ENCODE assay signal across 8 mouse cellular contexts in genomic region chr9:36796224-36796623, GRCm38 (mm10). TPM values are rescaled to one million over a fixed set of nuclear protein-coding genes. Genes with fewer than 3 reads are reported as not detected.
DNase-seq lines count a peak whose midpoint lies in the region; ATAC-seq and TF ChIP-seq lines count a peak whose summit lies in the region.

No protein-coding gene starts in this region.

- TF ChIP-seq POLR2A in thymus, adult 2 months (IDR thresholded peaks at IDR 0.05; ENCODE audit: control insufficient read depth, extremely low read depth, insufficient read depth, low read length, poor library complexity) = no peak

- TF ChIP-seq CTCF in forebrain, postnatal 0 days (IDR thresholded peaks at IDR 0.05; ENCODE audit: low read depth) = no peak
- no peak for TF ChIP-seq CTCF in thymus, adult 2 months (IDR thresholded peaks at IDR 0.05; ENCODE audit: borderline replicate concordance, control insufficient read depth, extremely low read depth, insufficient read depth, low read length, poor library complexity)

- no peak for DNase-seq in heart, adult 18-20 months
- DNase-seq in NIH3T3 (ENCODE audit: low read depth) = peak; percentile 5
- DNase-seq in forebrain, postnatal 0 days = no peak
- DNase-seq in midbrain, embryonic 10.5 days (ENCODE audit: low spot score) = no peak
- DNase-seq in thymus, adult 2 months = no peak
- DNase-seq in ovary, adult 18-20 months (ENCODE audit: low spot score) = no peak
- DNase-seq in layer of hippocampus, adult 9-11 months = no peak

- no peak overlapping the region for H3K27ac ChIP-seq in heart, embryonic 16.5 days (ENCODE audit: low read length)
- no peak overlapping the region for H3K27ac ChIP-seq in forebrain, postnatal 0 days (ENCODE audit: low read depth, low read length)
- no peak overlapping the region for H3K27ac ChIP-seq in midbrain, embryonic 10.5 days (replicated peaks)
- H3K27ac ChIP-seq in thymus, adult 2 months (ENCODE audit: control insufficient read depth, insufficient read depth, low read length) = no peak overlapping the region

- peaks cover 8% of the 10 kb centered on the region; the same call in 1 of the 2 replicates for H3K36me3 ChIP-seq in heart, embryonic 16.5 days (ENCODE audit: control insufficient read depth, insufficient read depth)
- 0 out of 2 replicates have a peak, but pooled peaks cover 8% of the 10 kb centered on the region for H3K36me3 ChIP-seq in forebrain, postnatal 0 days (ENCODE audit: insufficient read depth)
- peaks cover 15% of the 10 kb centered on the region for H3K36me3 ChIP-seq in midbrain, embryonic 10.5 days
- H3K36me3 ChIP-seq in thymus, adult 2 months (ENCODE audit: control insufficient read depth, insufficient read depth, low read length) = peaks cover 6% of the 10 kb centered on the region; the same call in 1 of the 2 replicates

- 20% methylated on average over 5 of the region's 5 CpGs for WGBS in heart, embryonic 16.5 days
- 10% methylated on average over 5 of the region's 5 CpGs for WGBS in forebrain, postnatal 0 days
- 37% methylated on average over 5 of the region's 5 CpGs for WGBS in midbrain, embryonic 10.5 days
- WGBS in thymus, adult 2 months = 28% methylated on average over 5 of the region's 5 CpGs

- peak overlapping the region; percentile 87 for H3K4me3 ChIP-seq in heart, embryonic 16.5 days (ENCODE audit: low read length)
- peak overlapping the region; percentile 92 for H3K4me3 ChIP-seq in forebrain, postnatal 0 days (ENCODE audit: low read depth, low read length)
- peak overlapping the region; percentile 95 for H3K4me3 ChIP-seq in midbrain, embryonic 10.5 days
- H3K4me3 ChIP-seq in thymus, adult 2 months (ENCODE audit: control insufficient read depth, insufficient read depth, low read length) = no peak overlapping the region

- no peaks in the 10 kb centered on the region for H3K27me3 ChIP-seq in heart, embryonic 16.5 days (ENCODE audit: control insufficient read depth, insufficient read depth, low read length)
- no peaks in the 10 kb centered on the region for H3K27me3 ChIP-seq in forebrain, postnatal 0 days (ENCODE audit: insufficient read depth, low read length)
- no peaks in the 10 kb centered on the region for H3K27me3 ChIP-seq in midbrain, embryonic 10.5 days (ENCODE audit: low read depth, poor library complexity, severe bottlenecking)
- H3K27me3 ChIP-seq in thymus, adult 2 months (ENCODE audit: control insufficient read depth, insufficient read depth, low read length) = no peaks in the 10 kb centered on the region

- no peak for ATAC-seq in heart, embryonic 16.5 days (replicated peaks; ENCODE audit: extremely low read depth, insufficient read depth, low FRiP score)
- no peak for ATAC-seq in forebrain, postnatal 0 days

- H3K4me2 ChIP-seq in heart, embryonic 16.5 days (ENCODE audit: low read depth, low read length) = peak overlapping the region; percentile 85
- peak overlapping the region; percentile 87 for H3K4me2 ChIP-seq in forebrain, postnatal 0 days (ENCODE audit: low read depth)

- H3K4me1 ChIP-seq in heart, embryonic 16.5 days (ENCODE audit: control insufficient read depth, insufficient read depth, low read length) = peaks cover 12% of the 10 kb centered on the region
- H3K4me1 ChIP-seq in forebrain, postnatal 0 days (ENCODE audit: insufficient read depth) = peaks cover 10% of the 10 kb centered on the region; the same call in 1 of the 2 replicates
- peaks cover 28% of the 10 kb centered on the region for H3K4me1 ChIP-seq in midbrain, embryonic 10.5 days
- no peaks in the 10 kb centered on the region for H3K4me1 ChIP-seq in thymus, adult 2 months (replicated peaks; ENCODE audit: control insufficient read depth, insufficient read depth, low read length)

- no peaks in the 10 kb centered on the region for H3K9me3 ChIP-seq in heart, embryonic 16.5 days (replicated peaks; ENCODE audit: control insufficient read depth, low read length)
- no peaks in the 10 kb centered on the region for H3K9me3 ChIP-seq in forebrain, postnatal 0 days (ENCODE audit: low read length)
- no peaks in the 10 kb centered on the region for H3K9me3 ChIP-seq in midbrain, embryonic 10.5 days (replicated peaks)

- peak overlapping the region; percentile 97 for H3K9ac ChIP-seq in heart, embryonic 16.5 days (ENCODE audit: low read length)
- H3K9ac ChIP-seq in forebrain, postnatal 0 days = peak overlapping the region; percentile 95

RNA-seq across cellular contexts. Expression of gene Ei24, which starts 1.0 kb away (rescaled TPM):
- 75.7 and 79.4 TPM in 2 replicates for polyA plus RNA-seq in heart, embryonic 16.5 days (2015; fragmentation: Nextera tagmentation; extraction: Ambion mirVana)
- total RNA-seq in heart, adult 18-20 months (2021) = 10 to 100 TPM; 63.4 to 66.8 TPM
- total RNA-seq in forebrain, postnatal 0 days (2014; rRNA removed) = 93.8 and 103 TPM in 2 replicates
- 101 and 112 TPM in 2 replicates for polyA plus RNA-seq in forebrain, postnatal 0 days (2015; fragmentation: Nextera tagmentation; extraction: Ambion mirVana)
- 93.0 and 94.2 TPM in 2 replicates for polyA plus RNA-seq in midbrain, embryonic 10.5 days (2016; fragmentation: Nextera tagmentation; extraction: Ambion mirVana)
- polyA plus RNA-seq in thymus, adult 2 months (2012; rRNA removed) = 30.2 and 55.9 TPM in 2 replicates

RNA-seq across cellular contexts. Expression of gene Fez1, which starts 25.4 kb away (rescaled TPM):
- polyA plus RNA-seq in heart, embryonic 16.5 days (2015; fragmentation: Nextera tagmentation; extraction: Ambion mirVana) = 2.1 and 2.5 TPM in 2 replicates
- 1 to 10 TPM; 1.4 to 1.8 TPM for total RNA-seq in heart, adult 18-20 months (2021)
- 586 and 786 TPM in 2 replicates for total RNA-seq in forebrain, postnatal 0 days (2014; rRNA removed)
- polyA plus RNA-seq in forebrain, postnatal 0 days (2015; fragmentation: Nextera tagmentation; extraction: Ambion mirVana) = 644 and 657 TPM in 2 replicates
- polyA plus RNA-seq in midbrain, embryonic 10.5 days (2016; fragmentation: Nextera tagmentation; extraction: Ambion mirVana) = 232 and 306 TPM in 2 replicates
- 0.30 and 0.55 TPM in 2 replicates for polyA plus RNA-seq in thymus, adult 2 months (2012; rRNA removed)

RNA-seq across cellular contexts. Expression of gene Stt3a, which starts 28.7 kb away (rescaled TPM):
- 123 and 127 TPM in 2 replicates for polyA plus RNA-seq in heart, embryonic 16.5 days (2015; fragmentation: Nextera tagmentation; extraction: Ambion mirVana)
- 10 to 100 TPM; 58.7 to 62.7 TPM for total RNA-seq in heart, adult 18-20 months (2021)
- total RNA-seq in forebrain, postnatal 0 days (2014; rRNA removed) = 39.2 and 53.9 TPM in 2 replicates
- 46.8 and 67.5 TPM in 2 replicates for polyA plus RNA-seq in forebrain, postnatal 0 days (2015; fragmentation: Nextera tagmentation; extraction: Ambion mirVana)
- 160 and 167 TPM in 2 replicates for polyA plus RNA-seq in midbrain, embryonic 10.5 days (2016; fragmentation: Nextera tagmentation; extraction: Ambion mirVana)
- polyA plus RNA-seq in thymus, adult 2 months (2012; rRNA removed) = 187 and 189 TPM in 2 replicates

Comparison
In these comparisons a context has a peak if more than half of its experiments do, and no peak if none do; other contexts are left out.
1. RNA of gene Fez1, which starts 25.4 kb away (polyA plus RNA-seq): 644 to 657 TPM in forebrain, postnatal 0 days and 232 to 306 TPM in midbrain, embryonic 10.5 days; 2.1 to 2.5 TPM in heart, embryonic 16.5 days and 0.30 to 0.55 TPM in thymus, adult 2 months; every median in the first group is over 10 times any median in the second.